Mouse (Mus musculus): ENCODE results near the gene Acp2.

- TF ChIP-seq POLR2A (IDR thresholded peaks at IDR 0.05; ENCODE audit: extremely low read depth, insufficient read depth, low read length) (no peak), CTCF (IDR thresholded peaks at IDR 0.05; ENCODE audit: low read depth, low read length) (no peak)
These were observed 54.7 kb downstream of the Acp2 start for GRCm38 (mm10) chr2:91257126-91257980.
